Mouse (Mus musculus) layer of hippocampus, adult 9-10 months (tissue): ENCODE measurements at regions not wholly inside any gene's neighbourhood (a gene's known extent, or its start where the extent isn't known, plus 50 kb on each side); places are given as distances from the start of the nearest gene placed in this dataset.

Experiments
- DNase-seq: peaks from one replicate; pipeline ENCODE4 v3.0.0; 2022; ENCODE audit warnings: low spot score

DNA sequence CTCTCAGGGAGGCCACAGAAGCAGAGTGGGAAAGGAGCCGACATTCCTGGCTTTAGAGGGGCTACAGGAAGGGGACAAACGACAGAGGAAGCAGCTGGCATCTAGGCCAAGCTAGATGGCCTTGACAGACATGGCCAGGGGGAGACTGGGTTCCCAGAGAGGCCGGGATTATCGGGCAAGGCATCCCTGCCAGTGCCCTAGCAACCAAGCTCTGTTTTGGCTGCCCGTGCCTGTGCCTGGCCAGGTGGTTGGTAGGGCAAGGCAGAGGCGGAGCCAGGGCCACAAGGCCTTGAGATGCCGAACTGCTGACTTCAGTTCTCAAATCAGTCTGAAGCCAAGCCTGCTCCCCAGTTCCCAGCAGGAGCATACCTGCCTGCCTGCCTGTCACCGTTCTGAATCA, 142.7 kb downstream of the Vegfa start:
- no peak for DNase-seq

- DNase-seq: no peak
Observed at GRCm38 (mm10) chr17:45889051-45889450, 143.1 kb downstream of the Vegfa start.

DNA sequence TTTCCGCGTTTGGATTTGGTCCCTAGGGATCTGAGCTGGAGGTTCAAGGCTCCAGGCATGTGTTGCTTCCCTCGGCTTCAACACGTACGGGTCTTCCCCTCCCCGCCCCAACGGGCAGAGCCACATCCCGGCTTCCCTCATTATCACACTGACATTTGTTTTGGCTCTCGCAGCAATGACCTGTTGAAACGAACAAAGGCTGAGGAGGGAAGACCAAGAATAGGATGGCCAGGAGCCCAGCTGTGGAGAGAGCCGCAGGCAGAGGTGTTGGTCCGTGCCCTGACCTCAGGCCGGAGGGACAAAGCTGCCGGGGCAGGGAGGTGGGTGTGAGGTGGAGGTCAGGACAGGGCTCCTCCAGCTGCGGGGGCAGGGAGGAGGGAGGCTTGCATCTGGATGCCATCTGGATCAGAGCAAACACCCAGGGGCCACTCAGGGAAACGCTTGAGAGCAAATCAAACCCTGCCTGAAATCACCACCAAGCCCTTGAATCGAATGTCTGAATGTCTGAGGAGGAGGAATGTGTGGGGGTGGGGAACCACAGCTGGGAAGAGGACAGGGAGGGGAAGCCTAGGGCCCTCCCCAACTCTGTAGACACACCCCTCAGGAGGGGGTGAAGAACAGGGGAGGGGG, 145.6 kb downstream of the Vegfa start:
- DNase-seq: no peak

GRCm38 (mm10) chr17:45885461-45886336, 146.5 kb downstream of the Vegfa start:
- DNase-seq: no peak

GRCm38 (mm10) chr17:45884021-45884722, 148.0 kb downstream of the Vegfa start:
- DNase-seq: no peak

- no peak for DNase-seq
Observed at GRCm38 (mm10) chr17:45882682-45883081, 149.0 kb upstream of the 1600014C23Rik start.

GRCm38 (mm10) chr17:45881284-45881683, 147.6 kb upstream of the 1600014C23Rik start:
- DNase-seq: no peak

DNA sequence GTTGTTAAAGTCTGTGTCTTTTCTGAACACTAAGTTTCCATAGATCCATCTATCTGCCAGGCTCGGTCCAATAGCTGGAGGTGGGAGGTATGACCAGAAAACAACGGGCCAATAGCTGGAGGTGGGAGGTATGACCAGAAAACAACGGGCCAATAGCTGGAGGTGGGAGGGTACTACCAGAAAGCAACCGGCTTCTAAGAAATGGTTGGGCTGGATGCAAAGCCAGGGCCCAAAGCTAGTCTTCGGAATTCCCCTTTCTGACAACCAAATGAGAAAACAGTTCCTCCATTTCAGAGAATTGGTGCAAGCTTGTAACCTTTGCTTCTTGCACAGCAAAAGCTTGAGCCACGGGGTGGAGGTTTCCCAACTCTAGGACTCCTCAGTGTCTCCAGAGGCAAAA, 147.1 kb upstream of the 1600014C23Rik start:
- DNase-seq: no peak

- no peak for DNase-seq
Observed at GRCm38 (mm10) chr17:45879478-45880250, 146.0 kb upstream of the 1600014C23Rik start.

DNA sequence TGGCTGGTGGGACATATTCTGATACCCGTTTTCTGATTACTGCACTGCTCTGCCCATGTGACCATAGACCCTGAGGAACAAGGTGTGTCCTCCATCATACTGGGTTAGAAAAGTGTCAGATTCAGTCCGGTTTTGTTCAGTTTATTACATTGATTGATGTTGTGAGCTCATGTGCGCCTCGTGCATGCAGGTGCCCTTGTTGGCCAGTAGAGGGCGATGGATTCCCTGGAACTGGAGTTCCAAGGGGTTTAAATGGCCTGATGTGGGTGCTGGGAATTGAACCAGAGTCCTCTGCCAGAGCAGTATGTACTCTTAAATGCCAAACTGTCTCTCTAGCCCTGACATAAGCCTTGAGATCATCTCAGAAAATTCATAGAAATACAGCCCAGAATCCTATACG, 144.8 kb upstream of the 1600014C23Rik start:
- DNase-seq: no peak

GRCm38 (mm10) chr17:45875325-45875724, 141.7 kb upstream of the 1600014C23Rik start:
- DNase-seq: no peak

- no peak for DNase-seq
Observed at GRCm38 (mm10) chr17:45873996-45874395, 140.4 kb upstream of the 1600014C23Rik start.

GRCm38 (mm10) chr17:45873200-45873955, 139.7 kb upstream of the 1600014C23Rik start:
- no peak for DNase-seq

- no peak for DNase-seq
Observed at GRCm38 (mm10) chr17:45871666-45872653, 138.3 kb upstream of the 1600014C23Rik start.

DNA sequence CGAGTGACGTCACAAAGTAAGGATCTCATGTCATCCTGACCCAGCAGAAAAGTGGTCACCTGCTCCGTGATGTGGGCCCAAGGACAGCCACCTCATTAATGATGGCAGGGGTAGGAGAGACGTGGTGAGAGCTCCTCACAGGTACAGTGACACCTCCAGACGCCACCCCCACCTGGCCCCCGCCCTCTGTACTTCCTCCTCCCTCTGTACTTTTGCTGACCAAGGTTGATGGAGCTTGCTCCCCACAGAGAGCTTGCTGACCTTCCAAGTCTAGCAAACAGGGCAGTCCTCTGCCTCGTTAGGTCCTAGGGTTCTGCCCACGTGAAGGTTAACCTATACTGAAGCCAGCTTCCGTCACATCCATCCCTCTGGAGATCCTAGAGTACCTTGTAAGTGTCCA, 137.4 kb upstream of the 1600014C23Rik start:
- DNase-seq: no peak

DNA sequence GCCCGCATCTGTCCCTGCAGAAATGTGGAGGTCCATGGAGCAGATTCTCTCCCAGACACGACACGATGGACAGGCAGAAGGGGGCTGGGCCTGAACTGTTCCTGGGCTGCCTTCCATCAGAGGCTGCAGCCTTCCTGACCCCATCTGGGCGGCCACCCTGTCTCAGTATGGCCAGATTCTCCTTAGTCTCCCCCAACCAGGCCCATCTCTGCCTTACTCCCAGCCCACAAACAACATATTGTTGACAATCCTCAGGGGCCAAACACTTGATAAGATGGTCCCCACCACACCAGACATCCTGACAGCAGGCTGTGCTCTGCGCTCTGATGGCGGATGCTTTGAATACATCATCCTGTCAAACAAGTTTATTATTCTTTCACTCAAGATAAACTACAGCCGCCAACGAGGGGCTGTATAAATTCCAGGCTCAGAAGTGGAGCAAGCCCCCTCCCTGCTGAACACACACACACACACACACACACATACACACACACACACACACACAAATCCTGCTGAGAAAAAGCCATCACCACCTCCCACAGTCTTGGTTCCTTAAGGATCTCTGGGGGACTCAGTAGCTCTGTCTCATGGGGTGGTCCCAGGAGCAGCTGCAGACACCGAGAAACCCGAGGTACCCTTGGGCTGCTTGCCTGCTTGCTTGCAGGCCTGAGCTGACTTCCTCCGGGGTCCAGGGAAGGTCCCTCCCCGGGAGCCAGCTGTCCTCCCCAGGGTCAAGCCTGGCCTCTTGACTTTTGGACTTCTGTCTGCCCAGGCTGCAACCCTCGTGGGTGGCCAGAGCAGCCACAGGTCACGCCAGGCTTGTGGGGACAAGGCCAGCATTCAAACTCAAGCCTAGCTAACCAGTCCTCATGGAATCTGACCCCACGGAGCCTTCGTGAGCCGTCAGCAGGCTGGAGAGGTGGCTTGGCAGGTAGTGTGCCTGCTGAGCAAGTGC, 135.6 kb upstream of the 1600014C23Rik start:
- DNase-seq: no peak

DNA sequence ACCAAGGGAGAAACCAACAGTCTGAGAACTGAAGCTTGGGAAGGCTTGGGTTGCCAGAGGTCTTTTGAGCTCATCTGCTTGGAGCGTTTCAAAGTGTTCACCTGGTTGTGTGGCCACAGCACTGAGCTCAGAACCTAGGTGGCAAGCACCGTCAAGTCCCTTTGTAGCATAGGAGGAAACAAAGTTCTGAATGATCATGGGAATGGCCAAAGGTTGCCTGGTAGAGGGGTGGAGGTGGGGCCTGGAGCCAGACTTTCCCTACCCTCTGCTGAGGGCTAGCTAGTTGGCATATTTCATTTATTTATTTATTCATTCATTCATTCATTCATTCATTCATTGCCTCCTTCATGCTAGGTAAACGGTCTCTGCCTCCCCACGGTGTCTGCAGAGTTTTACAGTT, 134.9 kb upstream of the 1600014C23Rik start:
- no peak for DNase-seq

DNA sequence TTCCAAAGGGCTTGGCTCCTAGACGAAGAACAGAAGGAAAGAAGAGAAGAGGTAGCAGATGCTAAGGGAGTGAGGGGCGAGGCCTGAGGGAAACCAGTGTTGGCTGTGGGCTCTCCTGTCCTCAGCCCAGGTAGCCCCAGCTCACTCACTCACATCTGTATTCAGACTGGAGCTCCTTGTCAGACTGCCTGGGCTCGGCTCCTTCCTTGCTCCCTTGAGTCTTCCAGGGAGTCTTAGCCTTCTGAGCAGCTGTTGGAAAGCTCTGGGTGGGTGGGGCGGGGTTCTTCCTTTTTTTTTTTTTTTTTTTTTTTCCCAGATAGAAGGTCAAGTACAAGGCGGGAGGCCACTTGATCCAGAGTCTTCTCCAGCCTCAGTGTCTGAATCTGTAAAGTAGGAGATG, 134.1 kb upstream of the 1600014C23Rik start:
- DNase-seq: no peak
